Mouse (Mus musculus) spleen, adult 18-20 months (tissue): ENCODE results near the gene Tmem39b.

ENCODE experiments used
- DNase-seq, 2 experiments: peaks; one replicate each; pipeline ENCODE4 v3.0.0; 2022; ENCODE audit warnings: mixed read lengths in 2 of 2

Tmem39b gene

GRCm38 (mm10) chr4:129683901-129684493 is 12.6 kb downstream of the Tmem39b start:
- no peak for DNase-seq

- DNase-seq: no peak
Observed at GRCm38 (mm10) chr4:129681837-129682236, 14.8 kb downstream of the Tmem39b start.

GRCm38 (mm10) chr4:129672878-129673449 is 23.7 kb downstream of the Tmem39b start:
- no peak for DNase-seq

- DNase-seq: peak; percentile 66 to 86
Observed at GRCm38 (mm10) chr4:129672083-129672877, 24.4 kb downstream of the Tmem39b start, which contains the start of gene Kpna6. TSS of gene Kpna6 (minus strand) at chr4:129672767.

GRCm38 (mm10) chr4:129671491-129672082 is 25.1 kb downstream of the Tmem39b start:
- DNase-seq: peak in 1 of 2 experiments; percentile 47

GRCm38 (mm10) chr4:129662255-129662813 is 34.3 kb downstream of the Tmem39b start:
- DNase-seq: no peak

GRCm38 (mm10) chr4:129661584-129661983 is 35.1 kb downstream of the Tmem39b start:
- no peak for DNase-seq

GRCm38 (mm10) chr4:129654770-129655169 is 41.9 kb downstream of the Tmem39b start:
- DNase-seq: no peak

- DNase-seq: no peak
Observed at GRCm38 (mm10) chr4:129650359-129650758, 46.3 kb downstream of the Tmem39b start.

- no peak for DNase-seq
Observed at GRCm38 (mm10) chr4:129648656-129649055, 48.0 kb downstream of the Tmem39b start.

- DNase-seq: no peak
Observed at GRCm38 (mm10) chr4:129645204-129645603, 51.4 kb downstream of the Tmem39b start.

GRCm38 (mm10) chr4:129641756-129642155 is 54.9 kb downstream of the Tmem39b start:
- DNase-seq: no peak

GRCm38 (mm10) chr4:129640638-129641467 is 55.8 kb downstream of the Tmem39b start, which contains the start of gene Txlna:
TSS of gene Txlna (minus strand) at chr4:129641065.
- DNase-seq: peak; percentile 91 to 92

GRCm38 (mm10) chr4:129640101-129640637 is 56.5 kb downstream of the Tmem39b start:
- DNase-seq: no peak

- DNase-seq: no peak
Observed at GRCm38 (mm10) chr4:129639221-129639620, 57.4 kb downstream of the Tmem39b start.

GRCm38 (mm10) chr4:129633852-129634251 is 62.8 kb downstream of the Tmem39b start:
- no peak for DNase-seq

GRCm38 (mm10) chr4:129631867-129632266 is 64.8 kb downstream of the Tmem39b start:
- DNase-seq: no peak

- DNase-seq: no peak
Observed at GRCm38 (mm10) chr4:129630944-129631343, 65.7 kb downstream of the Tmem39b start.
